Mouse (Mus musculus): ENCODE results near the gene H2-Q7.
"Not testable (repeated sequence)": the region's sequence is repeated elsewhere in the genome, so short reads cannot be mapped to it uniquely, and the experiment has no call there.

DNA sequence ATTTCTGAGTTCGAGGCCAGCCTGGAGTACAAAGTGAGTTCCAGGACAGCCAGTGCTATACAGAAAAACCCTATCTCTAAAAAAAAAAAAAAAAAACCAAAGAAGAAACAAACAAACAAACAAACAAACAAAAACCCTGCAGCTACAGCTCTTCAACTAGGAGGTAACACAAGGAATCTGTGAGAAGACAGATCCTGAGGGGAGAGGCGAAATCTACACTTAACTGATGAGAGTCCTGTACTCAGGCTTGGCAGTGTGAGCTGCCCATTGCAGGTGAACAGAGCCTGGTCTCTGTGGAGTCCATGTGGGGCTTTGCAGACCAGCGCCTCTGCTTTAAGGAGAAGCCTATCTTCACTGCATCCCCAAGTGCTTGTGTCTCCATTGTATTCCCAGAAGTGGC, 560 bp upstream of the H2-Q7 start:
- not testable (repeated sequence) for TF ChIP-seq FLI1 (IDR thresholded peaks at IDR 0.05; ENCODE audit: low read length); GATA1 (IDR thresholded peaks at IDR 0.05; ENCODE audit: borderline replicate concordance, low read length)

All from megakaryocyte, embryonic 14.5 days (primary cell).